Mouse (Mus musculus): ENCODE measurements around the gene Cdkal1. TPM values are rescaled to one million over a fixed set of nuclear protein-coding genes. Genes with fewer than 3 reads are reported as not detected.

The Cdkal1 gene
- total and polyA plus RNA-seq, 3 experiments: 8.7 to 13.7 (median 9.5) TPM

DNA sequence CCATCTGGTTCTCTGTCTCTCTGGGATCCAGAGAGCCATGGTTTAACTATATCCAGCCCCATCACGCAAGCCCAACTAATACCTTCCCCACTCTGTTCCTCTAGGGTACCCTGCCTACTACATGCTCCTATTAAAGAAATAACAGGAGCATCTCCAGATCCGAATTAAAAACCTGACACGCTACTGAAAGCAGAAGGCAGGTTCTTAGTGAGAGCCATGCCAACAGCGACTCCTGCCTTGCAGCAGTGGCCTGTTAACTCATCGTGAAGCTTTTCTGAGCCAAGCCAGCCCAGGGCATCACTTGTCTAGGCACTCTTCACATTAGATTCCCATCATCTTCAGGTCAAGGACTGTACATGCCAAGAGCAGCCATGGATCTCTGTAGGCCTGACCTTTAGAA lies 104.3 kb downstream of the Cdkal1 start:
- Histone ChIP-seq H3K9ac (ENCODE audit: insufficient read depth, low read depth) (no peak overlapping the region), H3K79me2 (replicated peaks; ENCODE audit: control insufficient read depth, extremely low read depth, insufficient read depth, poor library complexity, severe bottlenecking) (no peaks in the 10 kb centered on the region), H3K4me3 (replicated peaks in 1 of 3; ENCODE audit: low read depth in 2 of 3, low read length in 2 of 3, poor library complexity in 1 of 3) (no peak overlapping the region), H3K27ac (ENCODE audit: insufficient read depth, low read depth) (no peak overlapping the region), H3K9me3 (replicated peaks; ENCODE audit: low read length) (no peaks in the 10 kb centered on the region), H3K4me2 (ENCODE audit: insufficient read depth, low read depth, poor library complexity, severe bottlenecking) (no peak overlapping the region), H3K4me1 (ENCODE audit: control insufficient read depth in 1 of 2, insufficient read depth in 2 of 2) (peaks cover 0 to 14% of the 10 kb centered on the region in 2 experiments; a peak in 1 of 4 replicates), H3K36me3 (replicated peaks in 1 of 2; ENCODE audit: control insufficient read depth in 1 of 2, insufficient read depth in 1 of 2, low read length in 1 of 2) (peaks cover 0 to 22% of the 10 kb centered on the region in 2 experiments), H3K27me3 (replicated peaks) (no peaks in the 10 kb centered on the region)
- in situ Hi-C loops (cut with MboI; ENCODE audit: low pct_ligation_motif_present, low pct_unique_long_range_greater_than_20kb, low sequenced_read_pairs) (no loop called here), dilution Hi-C loops (cut with MboI; ENCODE audit: extremely low pct_ligation_motif_present, extremely low pct_unique_long_range_greater_than_20kb, low sequenced_read_pairs) (no loop called here)
- TF ChIP-seq ELF1 (IDR thresholded peaks at IDR 0.05; ENCODE audit: low read depth, low read length): no peak
- TF ChIP-seq HCFC1 (IDR thresholded peaks at IDR 0.05; ENCODE audit: low read depth, low read length): no peak
- no peak for TF ChIP-seq MAX (IDR thresholded peaks at IDR 0.05; ENCODE audit: low read length)
- TF ChIP-seq NRF1 (IDR thresholded peaks at IDR 0.05; ENCODE audit: low read depth, low read length): no peak
- TF ChIP-seq USF1 (IDR thresholded peaks at IDR 0.05; ENCODE audit: low read depth, low read length): no peak
- TF ChIP-seq CHD2 (IDR thresholded peaks at IDR 0.05; ENCODE audit: low read length): no peak
- TF ChIP-seq NELFE (IDR thresholded peaks at IDR 0.05; ENCODE audit: low read depth, low read length): no peak
- no peak for TF ChIP-seq MYC (IDR thresholded peaks at IDR 0.05; ENCODE audit: low read depth, low read length)
- TF ChIP-seq ZC3H11A (IDR thresholded peaks at IDR 0.05; ENCODE audit: low read depth, low read length): no peak
- TF ChIP-seq JUN (IDR thresholded peaks at IDR 0.05; ENCODE audit: insufficient read depth, low read depth, low read length): no peak
- TF ChIP-seq POLR2A (IDR thresholded peaks at IDR 0.05; ENCODE audit: low read depth, low read length): no peak
- TF ChIP-seq MAZ (IDR thresholded peaks at IDR 0.05; ENCODE audit: low read depth, low read length): no peak
- no peak for TF ChIP-seq CHD1 (IDR thresholded peaks at IDR 0.05; ENCODE audit: low read depth, low read length)
- TF ChIP-seq RAD21 (IDR thresholded peaks at IDR 0.05; ENCODE audit: low read depth, low read length): no peak
- no peak for TF ChIP-seq SMC3 (IDR thresholded peaks at IDR 0.05; ENCODE audit: low read depth, low read length)
- no peak for TF ChIP-seq PAX5 (IDR thresholded peaks at IDR 0.05; ENCODE audit: low read length)
- TF ChIP-seq MEF2A (IDR thresholded peaks at IDR 0.05; ENCODE audit: borderline replicate concordance, low read depth, low read length): no peak
- no peak for TF ChIP-seq KAT2A (IDR thresholded peaks at IDR 0.05; ENCODE audit: insufficient replicate concordance, low read length)
- no peak for DNase-seq (ENCODE audit: extremely low read depth)

DNA sequence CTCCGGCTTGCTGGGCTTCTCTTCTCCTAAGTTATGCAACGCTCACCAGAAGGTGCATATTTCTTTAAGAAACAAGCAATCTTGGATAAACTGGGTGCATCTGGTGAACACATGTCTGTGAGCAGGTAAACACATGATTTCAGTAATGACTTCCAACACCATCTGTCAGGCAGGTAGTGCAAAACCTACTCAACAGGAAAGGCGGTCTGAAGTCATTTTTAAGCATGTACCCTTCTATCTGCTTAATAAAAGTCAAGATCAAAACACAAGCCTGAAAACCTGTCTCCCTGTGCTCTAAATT lies 108.2 kb downstream of the Cdkal1 start:
- H3K36me3 ChIP-seq (replicated peaks in 1 of 2; ENCODE audit: control insufficient read depth in 1 of 2, insufficient read depth in 1 of 2, low read length in 1 of 2): peaks cover 3 to 19% of the 10 kb centered on the region in 2 experiments
- H3K9ac ChIP-seq (ENCODE audit: insufficient read depth, low read depth): no peak overlapping the region
- TF ChIP-seq MXI1 (IDR thresholded peaks at IDR 0.05; ENCODE audit: low read depth, low read length): no peak
- no peak for TF ChIP-seq EP300 (IDR thresholded peaks at IDR 0.05; ENCODE audit: low read length)
- no peak for TF ChIP-seq ZC3H11A (IDR thresholded peaks at IDR 0.05; ENCODE audit: low read depth, low read length)
- no peak for TF ChIP-seq ZNF384 (IDR thresholded peaks at IDR 0.05; ENCODE audit: low read depth, low read length)
- no peaks in the 10 kb centered on the region for H3K79me2 ChIP-seq (replicated peaks; ENCODE audit: control insufficient read depth, extremely low read depth, insufficient read depth, poor library complexity, severe bottlenecking)
- H3K27me3 ChIP-seq (replicated peaks): no peaks in the 10 kb centered on the region
- DNase-seq (ENCODE audit: extremely low read depth): no peak
- dilution Hi-C loops (cut with MboI; ENCODE audit: extremely low pct_ligation_motif_present, extremely low pct_unique_long_range_greater_than_20kb, low sequenced_read_pairs) (no loop called here), in situ Hi-C loops (cut with MboI; ENCODE audit: low pct_ligation_motif_present, low pct_unique_long_range_greater_than_20kb, low sequenced_read_pairs) (no loop called here)
- H3K4me3 ChIP-seq (replicated peaks in 1 of 3; ENCODE audit: low read depth in 2 of 3, low read length in 2 of 3, poor library complexity in 1 of 3): no peak overlapping the region
- no peak overlapping the region for H3K4me2 ChIP-seq (ENCODE audit: insufficient read depth, low read depth, poor library complexity, severe bottlenecking)
- no peaks in the 10 kb centered on the region for H3K9me3 ChIP-seq (replicated peaks; ENCODE audit: low read length)
- H3K27ac ChIP-seq (ENCODE audit: insufficient read depth, low read depth): no peak overlapping the region
- no peaks in the 10 kb centered on the region for H3K4me1 ChIP-seq (ENCODE audit: control insufficient read depth in 1 of 2, insufficient read depth in 2 of 2)
